Mouse (Mus musculus) neural tube, embryonic 12.5 days (tissue): ENCODE data around the gene Ntn1. TPM values are rescaled to one million over a fixed set of nuclear protein-coding genes. Genes with fewer than 3 reads are reported as not detected.

Experiments
- ATAC-seq: fragments of 200-750 bp; cut with Nextera tagmentation; 2 replicates; pipeline ENCODE4 v1.8.0; 2017; ENCODE audit warnings: low read depth, mild to moderate bottlenecking, moderate TSS enrichment, moderate library complexity; ENCODE audit not compliant: low FRiP score
- H3K27ac ChIP-seq: fragments of 300-500 bp; sonication (generic); 2 replicates; pipeline ENCODE4 v1.5.1; 2016
- H3K27me3 ChIP-seq: fragments of 300-500 bp; sonication (generic); replicated peaks from 2 replicates; pipeline ENCODE4 v1.6.1; 2016; ENCODE audit warnings: mild to moderate bottlenecking
- H3K36me3 ChIP-seq: fragments of 300-500 bp; sonication (generic); 2 replicates; pipeline ENCODE4 v1.6.1; 2016; ENCODE audit warnings: mild to moderate bottlenecking
- H3K4me1 ChIP-seq: fragments of 300-500 bp; sonication (generic); 2 replicates; pipeline ENCODE4 v1.6.1; 2016
- H3K4me2 ChIP-seq: fragments of 300-500 bp; sonication (generic); replicated peaks from 2 replicates; pipeline ENCODE4 v1.6.1; 2016; ENCODE audit warnings: mild to moderate bottlenecking
- H3K4me3 ChIP-seq: fragments of 300-500 bp; sonication (generic); 2 replicates; pipeline ENCODE4 v1.5.1; 2016
- H3K9ac ChIP-seq: fragments of 300-500 bp; sonication (generic); 2 replicates; pipeline ENCODE4 v1.6.1; 2016; ENCODE audit warnings: mild to moderate bottlenecking
- H3K9me3 ChIP-seq: fragments of 300-500 bp; sonication (generic); 2 replicates; pipeline ENCODE4 v1.6.1; 2016; ENCODE audit warnings: mild to moderate bottlenecking
- WGBS: fragments of 180-500 bp; shearing (Covaris S2); methylation state at CpG from one replicate; pipeline ENCODE4 v1.1.7; 2016; 5-methylcytosine and 5-hydroxymethylcytosine counted together
- polyA plus RNA-seq: library from polyadenylated mRNA; unstranded; fragments of >200 nt; fragmentation: Nextera tagmentation; extraction: Ambion mirVana; gene quantifications from 2 replicates; pipeline ENCODE4 v1.2.1, GENCODE M21; 2016

The Ntn1 gene
- polyA plus RNA-seq, 1 experiment from 2014 or later, result 48.2 TPM

GRCm38 (mm10) chr11:68432361-68433021 is 31.9 kb upstream of the Ntn1 start:
- Histone ChIP-seq H3K27me3 (peaks cover 12% of the 10 kb centered on the region), H3K4me2 (peak overlapping the region; percentile 72), H3K9ac (0 out of 2 replicates have a peak overlapping the region, but pooled peaks have one; percentile 44), H3K4me3 (peak overlapping the region; percentile 43), H3K27ac (no peak overlapping the region), H3K4me1 (peaks cover 8% of the 10 kb centered on the region), H3K9me3 (no peaks in the 10 kb centered on the region), H3K36me3 (no peaks in the 10 kb centered on the region)
- 37% methylated on average over 23 of the region's 23 CpGs for WGBS
- no peak; the same call in 1 of the 2 replicates for ATAC-seq

GRCm38 (mm10) chr11:68431699-68432360 is 31.2 kb upstream of the Ntn1 start, which contains the start of gene Pik3r5:
Gene Pik3r5 (plus strand): TSS chr11:68432121.
- ATAC-seq, result peak; percentile 88
- peak within 1 kb of the TSS; percentile 72 for H3K4me2 ChIP-seq
- H3K27ac ChIP-seq, result no peak within 1 kb of the TSS
- H3K27me3 ChIP-seq, result peaks cover 12% of the 10 kb centered on the region
- 8% methylated on average over 35 of the region's 35 CpGs for WGBS
- H3K4me3 ChIP-seq, result peak within 1 kb of the TSS; percentile 43
- peaks cover 13% of the 10 kb centered on the region for H3K4me1 ChIP-seq
- no peaks in the 10 kb centered on the region for H3K36me3 ChIP-seq
- H3K9me3 ChIP-seq, result no peaks in the 10 kb centered on the region
- H3K9ac ChIP-seq, result peak within 1 kb of the TSS; percentile 44; the same call in 1 of the 2 replicates

DNA sequence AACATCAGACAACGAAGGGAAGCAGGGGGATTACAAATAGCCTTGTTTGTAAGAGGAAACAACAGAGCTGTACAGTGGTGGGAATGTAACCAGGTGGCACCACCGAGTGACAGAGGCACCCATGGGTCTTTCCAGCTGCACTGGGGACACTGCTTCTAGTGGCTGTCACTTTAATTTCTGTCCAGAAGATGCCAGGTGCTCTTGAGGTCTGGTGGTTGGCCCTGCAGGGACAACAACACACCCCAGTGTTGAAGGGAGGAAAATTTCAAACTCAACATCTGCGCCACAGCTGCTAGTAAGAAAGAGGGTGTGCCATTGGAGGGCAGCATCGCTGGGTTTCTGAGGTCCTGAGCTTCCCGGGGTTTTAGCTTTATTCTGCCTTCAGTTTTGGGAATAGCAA is 30.0 kb upstream of the Ntn1 start:
- Histone ChIP-seq H3K27me3 (peaks cover 12% of the 10 kb centered on the region), H3K4me1 (peaks cover 15% of the 10 kb centered on the region), H3K27ac (no peak overlapping the region), H3K9ac (no peak overlapping the region), H3K4me3 (no peak overlapping the region), H3K4me2 (no peak overlapping the region), H3K9me3 (no peaks in the 10 kb centered on the region), H3K36me3 (no peaks in the 10 kb centered on the region)
- ATAC-seq, result no peak
- 74% methylated on average over 5 of the region's 5 CpGs for WGBS

- Histone ChIP-seq H3K27ac (no peak overlapping the region), H3K4me2 (no peak overlapping the region), H3K9ac (no peak overlapping the region), H3K4me3 (no peak overlapping the region), H3K27me3 (peaks cover 4% of the 10 kb centered on the region; the same call in 1 of the 2 replicates), H3K4me1 (peaks cover 11% of the 10 kb centered on the region), H3K9me3 (no peaks in the 10 kb centered on the region), H3K36me3 (no peaks in the 10 kb centered on the region)
- no peak for ATAC-seq
- whole genome bisulfite sequencing, result 86% methylated on average over 5 of the region's 5 CpGs
These were observed 26.5 kb upstream of the Ntn1 start for GRCm38 (mm10) chr11:68427083-68427570.

DNA sequence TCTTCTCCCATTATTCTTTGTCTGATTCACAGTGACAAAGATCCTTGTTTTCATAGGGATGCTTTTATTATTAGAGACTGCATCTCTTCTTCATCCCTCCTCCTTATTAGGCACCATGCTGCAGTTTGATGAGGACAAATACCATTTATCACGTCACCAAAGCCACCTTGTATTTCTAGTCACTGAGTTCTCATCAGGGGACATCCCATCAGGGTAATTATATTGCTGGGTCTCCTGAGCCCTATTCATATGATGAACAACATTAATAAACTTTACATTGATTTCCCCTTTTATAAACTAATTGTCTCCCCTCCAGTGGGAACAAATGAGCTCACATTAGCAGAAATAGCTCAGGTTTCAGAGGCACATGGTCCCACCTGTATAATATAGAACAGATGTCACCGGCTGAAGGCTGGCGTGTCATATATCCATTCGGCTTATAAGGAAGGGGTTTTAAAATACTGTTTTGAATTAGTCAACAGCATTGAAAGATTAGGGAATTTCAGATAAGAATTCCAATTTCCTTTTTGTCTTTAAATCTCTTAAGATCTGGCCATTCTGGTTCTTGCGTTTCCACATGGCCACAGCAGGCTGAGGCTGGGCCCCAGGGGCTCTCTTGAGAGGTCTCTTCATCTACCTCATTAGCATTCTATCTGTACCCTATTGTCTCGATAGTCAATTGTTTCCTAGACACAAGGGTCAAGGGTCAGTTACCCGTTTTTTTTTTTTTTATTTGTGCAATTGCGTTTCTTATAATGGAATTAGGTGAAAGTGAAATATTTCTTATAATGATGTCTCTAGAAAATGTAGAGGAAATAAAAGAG is 25.1 kb upstream of the Ntn1 start:
- no peaks in the 10 kb centered on the region for H3K36me3 ChIP-seq
- 36% methylated on average over 8 of the region's 8 CpGs for WGBS
- peaks cover 4% of the 10 kb centered on the region; the same call in 1 of the 2 replicates for H3K27me3 ChIP-seq
- H3K9me3 ChIP-seq, result no peaks in the 10 kb centered on the region
- H3K27ac ChIP-seq, result no peak overlapping the region
- ATAC-seq, result no peak
- H3K4me2 ChIP-seq, result no peak overlapping the region
- no peak overlapping the region for H3K4me3 ChIP-seq
- H3K4me1 ChIP-seq, result peaks cover 6% of the 10 kb centered on the region; the same call in 1 of the 2 replicates
- H3K9ac ChIP-seq, result no peak overlapping the region

DNA sequence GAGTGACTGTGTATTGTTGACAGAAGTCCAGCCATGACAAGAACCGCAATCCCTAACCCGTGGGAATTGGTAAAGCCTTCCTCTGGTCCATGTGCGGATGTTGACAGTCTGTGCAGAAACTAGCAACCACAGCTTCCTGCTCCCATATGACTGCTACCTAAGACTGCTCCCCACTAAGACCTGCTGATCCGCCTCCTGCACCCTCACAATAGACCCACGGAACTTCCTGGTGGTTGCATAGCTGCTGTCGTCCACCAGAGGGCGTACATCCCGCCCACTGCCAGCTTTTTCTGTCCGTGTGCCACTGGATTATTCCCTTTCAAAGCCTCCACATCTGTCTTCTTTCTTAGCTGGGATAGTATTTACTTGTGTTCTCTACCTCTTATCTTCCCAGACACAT is 17.2 kb upstream of the Ntn1 start:
- no peak overlapping the region for H3K27ac ChIP-seq
- H3K9ac ChIP-seq, result no peak overlapping the region
- 54% methylated on average over 9 of the region's 9 CpGs for WGBS
- no peak for ATAC-seq
- no peak overlapping the region for H3K4me3 ChIP-seq
- no peaks in the 10 kb centered on the region for H3K4me1 ChIP-seq
- no peak overlapping the region for H3K4me2 ChIP-seq
- no peaks in the 10 kb centered on the region for H3K27me3 ChIP-seq
- H3K9me3 ChIP-seq, result peaks cover 9% of the 10 kb centered on the region; the same call in 1 of the 2 replicates
- H3K36me3 ChIP-seq, result no peaks in the 10 kb centered on the region

DNA sequence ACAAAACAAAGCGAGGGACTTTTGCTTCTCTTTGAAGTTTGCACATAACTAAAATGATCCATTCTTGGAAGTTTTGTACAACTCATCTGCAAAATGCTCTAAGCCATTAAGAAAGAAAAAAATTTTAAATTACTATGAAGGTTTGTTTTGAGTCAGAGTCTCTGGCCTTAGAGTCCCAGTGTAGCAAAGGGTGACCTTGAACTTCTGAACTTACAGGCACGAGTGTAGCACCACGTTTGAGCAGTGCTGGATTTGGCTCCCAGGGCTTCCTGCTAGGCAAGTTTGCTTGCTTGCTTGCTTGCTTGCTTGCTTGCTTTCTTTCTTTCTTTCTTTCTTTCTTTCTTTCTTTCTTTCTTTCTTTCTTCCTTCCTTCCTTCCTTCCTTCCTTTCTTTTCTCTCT is 16.4 kb upstream of the Ntn1 start:
- Histone ChIP-seq H3K9ac (no peak overlapping the region), H3K4me2 (no peak overlapping the region), H3K27ac (no peak overlapping the region), H3K4me1 (no peaks in the 10 kb centered on the region), H3K36me3 (no peaks in the 10 kb centered on the region), H3K27me3 (no peaks in the 10 kb centered on the region), H3K9me3 (peaks cover 9% of the 10 kb centered on the region; the same call in 1 of the 2 replicates), H3K4me3 (no peak overlapping the region)
- no peak for ATAC-seq
- WGBS, result 66% methylated on average over 3 of the region's 3 CpGs

GRCm38 (mm10) chr11:68408127-68408526 is 7.5 kb upstream of the Ntn1 start:
- H3K9me3 ChIP-seq, result no peaks in the 10 kb centered on the region
- WGBS, result 55% methylated on average over 2 of the region's 2 CpGs
- H3K4me2 ChIP-seq, result no peak overlapping the region
- no peak overlapping the region for H3K9ac ChIP-seq
- H3K4me1 ChIP-seq, result no peaks in the 10 kb centered on the region
- no peaks in the 10 kb centered on the region for H3K36me3 ChIP-seq
- 0 out of 2 replicates have a peak, but pooled peaks cover 12% of the 10 kb centered on the region for H3K27me3 ChIP-seq
- 0 out of 2 replicates have a peak, but pooled peaks have one; percentile 58 for ATAC-seq
- H3K27ac ChIP-seq, result no peak overlapping the region
- no peak overlapping the region for H3K4me3 ChIP-seq

GRCm38 (mm10) chr11:68407266-68407926 is 6.8 kb upstream of the Ntn1 start:
- Histone ChIP-seq H3K27me3 (0 out of 2 replicates have a peak, but pooled peaks cover 16% of the 10 kb centered on the region), H3K27ac (no peak overlapping the region), H3K9ac (no peak overlapping the region), H3K4me3 (no peak overlapping the region), H3K4me2 (no peak overlapping the region), H3K9me3 (no peaks in the 10 kb centered on the region), H3K4me1 (no peaks in the 10 kb centered on the region), H3K36me3 (no peaks in the 10 kb centered on the region)
- 67% methylated on average over 11 of the region's 11 CpGs for WGBS
- no peak for ATAC-seq

GRCm38 (mm10) chr11:68405576-68405975 is 5.0 kb upstream of the Ntn1 start:
- Histone ChIP-seq H3K4me2 (no peak overlapping the region), H3K9ac (no peak overlapping the region), H3K27ac (no peak overlapping the region), H3K27me3 (peaks cover 27% of the 10 kb centered on the region), H3K4me1 (0 out of 2 replicates have a peak, but pooled peaks cover 3% of the 10 kb centered on the region), H3K4me3 (no peak overlapping the region), H3K36me3 (no peaks in the 10 kb centered on the region), H3K9me3 (no peaks in the 10 kb centered on the region)
- no peak for ATAC-seq
- 91% methylated on average over 8 of the region's 8 CpGs for WGBS

DNA sequence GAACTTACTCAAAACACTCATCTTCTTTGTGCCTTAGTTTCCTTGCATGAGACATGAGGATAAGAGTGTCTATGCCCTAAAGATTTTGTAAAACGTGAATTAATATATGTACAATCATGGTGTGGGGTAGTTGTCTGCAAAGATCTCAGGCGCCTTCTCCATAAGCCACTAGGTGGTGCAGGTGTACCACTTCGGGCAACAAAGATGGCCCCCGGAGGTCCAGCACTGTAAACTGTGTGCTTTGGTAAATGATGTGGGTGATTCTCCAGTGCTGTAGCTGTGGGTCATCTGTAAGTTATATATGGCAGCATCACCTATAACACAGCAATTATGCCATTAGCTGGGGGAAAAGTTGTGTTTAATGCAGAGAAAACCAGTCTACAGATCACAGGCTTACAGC is 3.6 kb upstream of the Ntn1 start:
- Histone ChIP-seq H3K27me3 (peaks cover 33% of the 10 kb centered on the region), H3K9ac (no peak overlapping the region), H3K36me3 (no peaks in the 10 kb centered on the region), H3K9me3 (no peaks in the 10 kb centered on the region), H3K27ac (no peak overlapping the region), H3K4me2 (no peak overlapping the region), H3K4me3 (no peak overlapping the region), H3K4me1 (peaks cover 16% of the 10 kb centered on the region)
- 63% methylated on average over 4 of the region's 4 CpGs for WGBS
- ATAC-seq, result no peak
